Mouse (Mus musculus) E14TG2a.4 (cell line): ENCODE measurements around the gene Zfr.
"Not testable (repeated sequence)": the region's sequence is repeated elsewhere in the genome, so short reads cannot be mapped to it uniquely, and the experiment has no call there.

Experiments
- H3K27me3 ChIP-seq: 2 replicates; pipeline ENCODE4 v1.6.1; 2014; ENCODE audit warnings: low read length, control low read depth; ENCODE audit not compliant: insufficient read depth
- H3K36me3 ChIP-seq: 2 replicates; pipeline ENCODE4 v1.6.1; 2014; ENCODE audit warnings: low read length, control low read depth; ENCODE audit not compliant: insufficient read depth
- H3K4me1 ChIP-seq: replicated peaks from 2 replicates; pipeline ENCODE4 v1.6.1; 2014; ENCODE audit warnings: low read depth, low read length, control low read depth
- H3K4me3 ChIP-seq: replicated peaks from 2 replicates; pipeline ENCODE4 v1.5.1; 2014; ENCODE audit warnings: mild to moderate bottlenecking, low read length
- H3K9me3 ChIP-seq: 2 replicates; pipeline ENCODE4 v1.6.1; 2014; ENCODE audit warnings: low read length, control low read depth
- CTCF ChIP-seq: conservative IDR thresholded peaks from 2 replicates; pipeline ENCODE4 v1.5.1; 2014; ENCODE audit warnings: low read length
- NANOG ChIP-seq: IDR thresholded peaks from 2 replicates; pipeline ENCODE4 v1.6.1; 2014; ENCODE audit warnings: borderline replicate concordance, low read length, mixed read lengths
- POU5F1 ChIP-seq: IDR thresholded peaks from 2 replicates; pipeline ENCODE4 v1.6.1; 2014; ENCODE audit warnings: low read length, borderline replicate concordance

Zfr gene

DNA sequence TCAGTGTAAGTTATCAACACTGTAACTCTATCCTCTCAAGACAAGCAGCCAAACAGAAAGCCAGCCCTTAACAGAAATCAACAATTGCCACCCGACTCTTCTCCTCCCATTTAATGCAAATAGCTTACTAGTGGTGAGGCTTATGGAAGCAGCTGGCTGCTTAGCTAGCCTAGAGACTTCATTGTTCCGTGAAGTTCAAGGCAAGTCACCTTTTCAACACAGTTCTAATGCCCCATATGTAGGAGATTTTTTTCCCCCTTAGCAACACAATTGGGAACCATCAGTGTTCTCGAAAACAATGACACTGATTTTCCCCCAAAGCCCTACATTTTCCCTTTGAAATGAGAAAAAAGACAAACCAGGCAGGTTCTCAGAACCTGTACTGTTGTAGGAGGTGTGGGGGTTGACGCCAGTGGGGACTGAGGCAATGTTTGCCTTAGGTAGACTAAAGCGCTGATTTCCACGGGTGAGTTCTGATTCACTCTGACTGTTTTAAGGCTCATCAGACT is 1.9 kb upstream of the Zfr start:
- no peak for TF ChIP-seq POU5F1
- TF ChIP-seq NANOG: peak; percentile 68; the same call in 1 of the 2 replicates
- H3K27me3 ChIP-seq: no peaks in the 10 kb centered on the region
- peak overlapping the region; percentile 54 for H3K4me3 ChIP-seq
- H3K36me3 ChIP-seq: no peaks in the 10 kb centered on the region
- H3K4me1 ChIP-seq: peaks cover 43% of the 10 kb centered on the region
- H3K9me3 ChIP-seq: no peaks in the 10 kb centered on the region

DNA sequence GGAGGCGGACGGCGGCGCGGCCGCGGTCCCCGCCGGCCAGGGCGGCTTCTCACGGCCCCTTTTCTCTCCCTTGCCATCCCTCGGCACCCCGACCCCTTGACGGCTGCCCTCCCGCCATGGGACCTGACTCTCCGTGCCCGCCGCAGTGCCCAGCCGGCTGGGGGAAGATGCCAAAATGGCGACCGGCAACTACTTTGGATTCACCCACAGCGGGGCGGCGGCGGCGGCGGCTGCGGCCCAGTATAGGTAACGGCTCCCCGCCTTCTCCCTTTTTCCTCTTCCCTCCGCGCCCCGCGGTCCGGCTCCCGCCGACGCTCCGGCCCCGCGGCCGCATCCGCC is 431 bp downstream of the Zfr start:
- peaks cover 6% of the 10 kb centered on the region; the same call in 1 of the 2 replicates for H3K36me3 ChIP-seq
- H3K27me3 ChIP-seq: no peaks in the 10 kb centered on the region
- TF ChIP-seq CTCF (no peak), POU5F1 (no peak), NANOG (no peak)
- H3K4me1 ChIP-seq: peaks cover 46% of the 10 kb centered on the region
- peak overlapping the region; percentile 96 for H3K4me3 ChIP-seq
- H3K9me3 ChIP-seq: no peaks in the 10 kb centered on the region

DNA sequence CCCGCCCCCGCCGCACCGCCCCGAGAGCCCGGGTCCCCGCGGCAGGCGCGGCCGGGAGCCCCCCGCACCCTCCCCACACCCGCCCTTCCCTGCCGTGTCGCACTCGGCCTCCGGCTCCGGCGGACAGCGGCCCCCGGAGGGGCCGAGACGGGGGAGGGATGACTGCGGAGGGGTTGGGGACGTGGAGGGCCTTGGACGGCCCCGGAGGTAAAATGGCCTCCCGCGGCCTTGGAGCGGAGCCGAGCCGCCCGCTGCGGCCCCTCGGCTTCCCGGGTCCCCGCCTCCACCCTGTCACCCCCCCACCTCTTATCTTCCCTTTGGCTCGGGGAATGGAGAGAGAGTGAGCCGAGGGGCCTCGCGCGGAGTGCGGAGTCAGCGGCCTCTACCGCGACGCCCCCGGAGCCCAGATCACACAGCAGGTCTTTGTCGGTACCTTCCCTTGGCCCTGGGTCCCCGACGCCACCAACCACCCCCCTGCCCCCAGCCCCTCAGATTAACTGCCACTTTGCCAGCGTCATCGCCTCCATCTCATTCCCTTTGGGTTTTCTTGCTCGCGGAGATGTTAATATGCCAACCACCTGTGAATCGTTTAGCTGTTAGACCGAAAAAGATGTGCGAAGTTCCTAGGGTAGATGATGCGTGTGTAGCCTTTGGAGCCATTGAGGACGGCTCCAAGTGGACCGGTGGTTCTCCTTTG is 949 bp downstream of the Zfr start:
- H3K4me1 ChIP-seq: peaks cover 46% of the 10 kb centered on the region
- H3K9me3 ChIP-seq: no peaks in the 10 kb centered on the region
- H3K36me3 ChIP-seq: peaks cover 6% of the 10 kb centered on the region; the same call in 1 of the 2 replicates
- TF ChIP-seq CTCF (no peak), POU5F1 (no peak), NANOG (no peak)
- H3K4me3 ChIP-seq: peak overlapping the region; percentile 96
- H3K27me3 ChIP-seq: no peaks in the 10 kb centered on the region

DNA sequence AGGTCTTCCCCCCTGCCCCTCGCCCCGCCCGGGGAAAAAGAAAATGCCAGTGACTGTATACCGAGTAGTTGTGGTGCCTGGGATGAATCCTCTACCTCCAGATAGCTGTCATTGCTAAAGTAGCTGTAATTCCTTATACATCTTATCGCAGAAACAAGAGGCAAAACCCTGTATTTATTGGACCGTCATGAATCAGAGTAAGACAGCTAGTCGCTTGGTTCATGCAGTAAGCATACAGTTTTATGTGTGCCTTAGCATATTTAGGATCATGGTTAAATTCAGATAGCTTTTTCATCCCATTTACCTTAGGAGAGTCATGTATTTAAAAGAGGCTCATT is 1.5 kb downstream of the Zfr start:
- Histone ChIP-seq H3K4me3 (peak overlapping the region; percentile 96), H3K9me3 (no peaks in the 10 kb centered on the region)
- no peak for TF ChIP-seq POU5F1
- no peak for TF ChIP-seq NANOG
- TF ChIP-seq CTCF: no peak

DNA sequence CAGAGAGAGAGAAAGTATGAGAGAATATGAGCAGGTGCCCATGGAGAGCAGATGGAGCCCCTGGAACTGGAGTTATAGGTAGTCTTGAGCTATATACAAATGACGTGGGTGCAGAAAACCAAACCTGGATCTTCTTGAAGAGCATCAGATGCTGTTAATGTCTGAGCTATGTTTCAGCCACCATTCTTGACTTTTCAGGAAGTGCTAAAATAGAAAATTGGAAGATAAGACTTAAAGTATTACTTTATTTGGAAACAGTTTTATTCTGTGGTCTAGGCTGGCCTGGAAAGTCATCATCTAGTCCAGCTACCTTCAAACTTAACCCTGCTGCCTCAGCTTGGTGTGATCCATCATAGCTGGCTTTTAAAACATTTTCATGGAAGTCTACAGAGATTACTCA is 7.3 kb downstream of the Zfr start:
- H3K36me3 ChIP-seq: peaks cover 11% of the 10 kb centered on the region; the same call in 1 of the 2 replicates
- no peaks in the 10 kb centered on the region for H3K27me3 ChIP-seq
- H3K9me3 ChIP-seq: no peaks in the 10 kb centered on the region
- TF ChIP-seq NANOG (no peak), POU5F1 (no peak), CTCF (no peak)
- peaks cover 3% of the 10 kb centered on the region for H3K4me1 ChIP-seq
- no peak overlapping the region for H3K4me3 ChIP-seq

More for the DNA sequence above, 1.5 kb downstream of the Zfr start:
- Histone ChIP-seq H3K27me3 (no peaks in the 10 kb centered on the region), H3K36me3 (peaks cover 6% of the 10 kb centered on the region; the same call in 1 of the 2 replicates), H3K4me1 (peaks cover 40% of the 10 kb centered on the region)

DNA sequence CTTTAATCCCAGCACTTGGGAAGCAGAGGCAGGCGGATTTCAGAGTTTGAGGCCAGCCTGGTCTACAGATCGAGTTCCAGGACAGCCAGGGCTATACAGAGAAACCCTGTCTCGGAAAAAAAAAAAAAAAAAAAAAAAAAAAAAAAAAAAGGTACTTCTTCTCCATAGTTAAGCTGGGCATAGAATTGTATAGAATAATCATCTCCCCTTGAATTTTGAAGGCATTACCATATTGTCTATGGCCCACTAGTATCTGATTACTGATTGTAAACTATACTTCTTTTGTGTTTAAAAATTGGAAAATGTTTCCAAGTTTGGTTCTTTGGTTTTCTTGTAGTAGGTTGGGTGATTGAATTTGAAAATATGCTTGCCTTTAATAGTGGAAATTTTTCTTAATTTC is 13.2 kb downstream of the Zfr start:
- H3K4me1 ChIP-seq, H3K4me3 ChIP-seq, H3K36me3 ChIP-seq, H3K27me3 ChIP-seq, H3K9me3 ChIP-seq: not testable (repeated sequence)

DNA sequence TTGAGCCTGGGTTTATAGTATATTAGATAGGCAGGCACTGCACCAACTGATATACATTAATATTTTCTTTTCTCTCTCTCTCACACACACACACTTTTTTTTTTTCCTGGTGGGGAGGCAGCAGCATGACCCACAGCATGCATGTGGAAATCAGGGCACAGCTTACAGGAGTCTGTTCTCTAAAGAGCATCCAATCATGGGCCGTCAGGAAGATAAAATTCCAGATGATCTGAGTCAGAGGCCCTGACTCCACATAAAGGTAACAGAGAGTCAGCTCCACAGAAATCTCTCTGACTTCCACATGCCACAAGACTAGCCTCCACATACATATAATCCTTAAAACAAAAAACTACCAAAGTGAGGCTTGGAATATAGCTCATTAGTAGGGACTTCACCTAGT is 16.9 kb downstream of the Zfr start:
- Histone ChIP-seq H3K9me3 (no peaks in the 10 kb centered on the region), H3K36me3 (peaks cover 24% of the 10 kb centered on the region), H3K27me3 (no peaks in the 10 kb centered on the region), H3K4me3 (no peak overlapping the region), H3K4me1 (peaks cover 4% of the 10 kb centered on the region; the same call in 1 of the 2 replicates)
- TF ChIP-seq POU5F1 (no peak), CTCF (no peak), NANOG (no peak)

DNA sequence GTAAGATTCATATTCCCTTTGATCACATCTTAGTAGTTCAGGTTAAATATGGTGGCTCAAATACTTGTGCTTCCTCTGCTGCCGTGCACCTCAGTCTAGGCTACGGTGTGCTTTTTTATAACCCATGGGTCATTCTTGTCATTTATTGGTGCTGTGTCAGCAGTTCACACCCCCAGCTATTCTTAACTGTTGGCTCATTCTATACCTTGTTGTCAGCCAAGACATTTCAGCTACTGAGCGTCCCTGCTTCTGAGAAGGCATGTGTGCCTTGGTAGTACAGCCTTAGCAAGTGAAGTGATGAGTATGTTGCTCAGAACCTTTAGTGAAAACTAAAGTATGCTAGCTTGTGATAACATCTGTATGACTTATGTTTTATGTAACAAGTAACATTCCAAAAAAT is 17.7 kb downstream of the Zfr start:
- Histone ChIP-seq H3K4me1 (peaks cover 4% of the 10 kb centered on the region; the same call in 1 of the 2 replicates), H3K27me3 (no peaks in the 10 kb centered on the region), H3K9me3 (no peaks in the 10 kb centered on the region), H3K4me3 (no peak overlapping the region), H3K36me3 (peaks cover 28% of the 10 kb centered on the region)
- TF ChIP-seq POU5F1: no peak
- no peak for TF ChIP-seq CTCF
- no peak for TF ChIP-seq NANOG

DNA sequence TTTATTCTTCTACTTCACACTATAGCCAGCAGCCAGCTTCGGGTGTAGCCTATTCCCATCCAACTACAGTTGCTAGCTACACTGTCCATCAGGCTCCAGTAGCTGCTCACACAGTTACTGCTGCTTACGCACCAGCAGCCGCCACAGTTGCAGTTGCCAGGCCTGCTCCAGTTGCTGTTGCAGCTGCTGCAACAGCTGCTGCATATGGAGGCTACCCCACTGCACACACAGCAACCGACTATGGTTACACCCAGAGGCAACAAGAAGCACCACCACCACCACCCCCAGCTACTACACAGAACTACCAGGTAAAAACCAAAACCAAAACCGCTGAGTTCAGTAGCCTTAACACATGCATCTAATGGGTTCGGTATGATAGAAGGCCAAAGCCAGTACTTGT is 18.7 kb downstream of the Zfr start:
- no peak for TF ChIP-seq NANOG
- no peak for TF ChIP-seq CTCF
- no peak for TF ChIP-seq POU5F1
- H3K36me3 ChIP-seq: peaks cover 38% of the 10 kb centered on the region
- peaks cover 4% of the 10 kb centered on the region; the same call in 1 of the 2 replicates for H3K4me1 ChIP-seq
- no peaks in the 10 kb centered on the region for H3K9me3 ChIP-seq
- H3K27me3 ChIP-seq: no peaks in the 10 kb centered on the region
- H3K4me3 ChIP-seq: no peak overlapping the region
